Mouse (Mus musculus) G1E (cell line): ENCODE measurements around the gene Wdr72.

Experiments used
- CTCF ChIP-seq: IDR thresholded peaks from 2 replicates; pipeline ENCODE4 v1.5.1; 2012; ENCODE audit warnings: low read depth, low read length, inconsistent platforms, mixed read lengths
- GATA2 ChIP-seq: IDR thresholded peaks from 2 replicates; pipeline ENCODE4 v1.6.1; 2012; ENCODE audit warnings: low read depth, low read length, inconsistent platforms, borderline replicate concordance

DNA sequence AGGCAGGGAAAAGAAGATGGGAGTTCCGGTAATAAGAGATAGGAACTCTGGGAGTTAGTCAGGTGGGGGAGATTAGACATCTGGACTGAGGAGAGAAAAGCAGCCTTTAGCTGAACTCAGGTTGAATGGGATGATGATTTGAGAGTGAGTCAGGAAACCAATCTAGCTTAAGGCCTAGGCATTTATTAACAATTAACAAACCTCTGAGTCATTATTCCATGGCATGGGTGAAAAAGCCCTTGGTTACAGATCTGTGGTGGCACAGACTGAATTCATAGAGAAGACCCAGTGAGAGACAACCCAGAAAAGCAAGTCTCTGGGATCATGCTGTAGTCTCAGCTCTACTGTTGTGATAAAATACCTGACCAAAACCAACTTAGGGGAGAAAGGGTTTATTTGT, 7.5 kb upstream of the Wdr72 start:
- TF ChIP-seq CTCF (no peak), GATA2 (no peak)
